Mouse (Mus musculus) spleen, adult 2 months (tissue): Measurements from ENCODE around the gene Clca4a.

Source experiments
- CTCF ChIP-seq: fragments of 200-500 bp; IDR thresholded peaks from 2 replicates; pipeline ENCODE4 v1.5.1; 2011; ENCODE audit warnings: mild to moderate bottlenecking, inconsistent platforms; ENCODE audit not compliant: insufficient read depth, insufficient read length, insufficient replicate concordance; ENCODE audit errors: extremely low read depth
- POLR2A ChIP-seq: fragments of 200-500 bp; IDR thresholded peaks from 2 replicates; pipeline ENCODE4 v1.6.1; 2011; ENCODE audit warnings: low read depth, low read length, inconsistent platforms

- no peak for TF ChIP-seq POLR2A
- no peak for TF ChIP-seq CTCF
Measured at GRCm38 (mm10) chr3:144914014-144914413, 60.8 kb downstream of the Clca4a start.
